ENCODE assay signal across 8 mouse cellular contexts in genomic region chr10:19893976-19894375, GRCm38 (mm10). TPM values are rescaled to one million over a fixed set of nuclear protein-coding genes. Genes with fewer than 3 reads are reported as not detected.
A peak's percentile ranks its signal among the peaks of the same experiment; 100 is the strongest.
DNase-seq lines count a peak whose midpoint lies in the region; ATAC-seq and TF ChIP-seq lines count a peak whose summit lies in the region.

No protein-coding gene starts in this region.

- no peak for TF ChIP-seq POLR2A in cerebellum, adult 2 months (IDR thresholded peaks at IDR 0.05; ENCODE audit: borderline replicate concordance, insufficient read depth, low read length)

- H3K27ac ChIP-seq in cerebellum, adult 2 months (ENCODE audit: insufficient read depth, low read length) = no peak overlapping the region
- H3K27ac ChIP-seq in midbrain, embryonic 10.5 days (replicated peaks) = no peak overlapping the region
- no peak overlapping the region for H3K27ac ChIP-seq in midbrain, embryonic 15.5 days
- no peak overlapping the region for H3K27ac ChIP-seq in lung, embryonic 14.5 days (ENCODE audit: low read depth)

- no peaks in the 10 kb centered on the region for H3K9me3 ChIP-seq in midbrain, embryonic 10.5 days (replicated peaks)
- H3K9me3 ChIP-seq in midbrain, embryonic 15.5 days = no peaks in the 10 kb centered on the region
- H3K9me3 ChIP-seq in lung, embryonic 14.5 days (ENCODE audit: low read depth, low read length) = no peaks in the 10 kb centered on the region

- intact Hi-C loops in heart, postnatal 36 days (cut with DNase I) = loop anchor here (5.0 kb wide), 3 partner anchors 182 to 652 kb away; partner anchors contain the start of gene Il20ra

- no peaks in the 10 kb centered on the region for H3K27me3 ChIP-seq in cerebellum, adult 2 months (ENCODE audit: control insufficient read depth, insufficient read depth, low read length)
- no peaks in the 10 kb centered on the region for H3K27me3 ChIP-seq in midbrain, embryonic 10.5 days (ENCODE audit: low read depth, poor library complexity, severe bottlenecking)
- H3K27me3 ChIP-seq in midbrain, embryonic 15.5 days (replicated peaks) = no peaks in the 10 kb centered on the region
- no peaks in the 10 kb centered on the region for H3K27me3 ChIP-seq in lung, embryonic 14.5 days (ENCODE audit: insufficient read depth, low read length)

- ATAC-seq in cerebellum, adult (ENCODE audit: insufficient number of reproducible peaks, low FRiP score, low TSS enrichment) = no peak
- ATAC-seq in midbrain, embryonic 15.5 days (replicated peaks) = no peak; the same call in 1 of the 2 replicates
- ATAC-seq in lung, embryonic 14.5 days (ENCODE audit: insufficient read depth) = no peak

- DNase-seq in cerebellum, adult 2 months = peak; percentile 37 to 42
- peak; percentile 18 for DNase-seq in midbrain, embryonic 10.5 days (ENCODE audit: low spot score)
- peak; percentile 21 for DNase-seq in cerebellum, adult 9-11 months
- DNase-seq in heart, postnatal 36 days = peak; percentile 35 to 40
- peak; percentile 85 for DNase-seq in lung, embryonic 14.5 days
- DNase-seq in skeletal muscle tissue, adult 2 months (ENCODE audit: low read depth, low spot score) = peak; percentile 8

- H3K4me2 ChIP-seq in midbrain, embryonic 15.5 days = no peak overlapping the region
- no peak overlapping the region for H3K4me2 ChIP-seq in lung, embryonic 14.5 days

- H3K36me3 ChIP-seq in midbrain, embryonic 10.5 days = peaks cover 8% of the 10 kb centered on the region
- H3K36me3 ChIP-seq in midbrain, embryonic 15.5 days (replicated peaks) = no peaks in the 10 kb centered on the region
- peaks cover 9% of the 10 kb centered on the region; the same call in 1 of the 2 replicates for H3K36me3 ChIP-seq in lung, embryonic 14.5 days (ENCODE audit: insufficient read depth)

- H3K9ac ChIP-seq in midbrain, embryonic 15.5 days = no peak overlapping the region
- no peak overlapping the region for H3K9ac ChIP-seq in lung, embryonic 14.5 days

- no peaks in the 10 kb centered on the region for H3K4me1 ChIP-seq in cerebellum, adult 2 months (ENCODE audit: control insufficient read depth, insufficient read depth, low read length)
- H3K4me1 ChIP-seq in midbrain, embryonic 10.5 days = peaks cover 4% of the 10 kb centered on the region; the same call in 1 of the 2 replicates
- H3K4me1 ChIP-seq in midbrain, embryonic 15.5 days = no peaks in the 10 kb centered on the region
- no peaks in the 10 kb centered on the region for H3K4me1 ChIP-seq in lung, embryonic 14.5 days (ENCODE audit: insufficient read depth)

- 21% methylated on average over 4 of the region's 4 CpGs for WGBS in cerebellum, adult 2 months
- WGBS in midbrain, embryonic 10.5 days = 27% methylated on average over 4 of the region's 4 CpGs
- 18% methylated on average over 4 of the region's 4 CpGs for WGBS in midbrain, embryonic 15.5 days
- 14% methylated on average over 4 of the region's 4 CpGs for WGBS in lung, embryonic 14.5 days

- TF ChIP-seq CTCF in cerebellum, adult 2 months (IDR thresholded peaks at IDR 0.05; ENCODE audit: borderline replicate concordance, insufficient read depth, low read depth, low read length) = peak; percentile 49; the same call in 1 of the 2 replicates
- TF ChIP-seq CTCF in lung, embryonic 14.5 days (IDR thresholded peaks at IDR 0.05; ENCODE audit: low read depth) = peak; percentile 79

- no peak overlapping the region for H3K4me3 ChIP-seq in cerebellum, adult 2 months (replicated peaks; ENCODE audit: insufficient read depth, low read depth, low read length)
- no peak overlapping the region for H3K4me3 ChIP-seq in midbrain, embryonic 10.5 days
- H3K4me3 ChIP-seq in midbrain, embryonic 15.5 days = no peak overlapping the region
- no peak overlapping the region for H3K4me3 ChIP-seq in lung, embryonic 14.5 days (ENCODE audit: low read depth, low read length)

RNA-seq across cellular contexts. Expression of gene Pex7, which starts 13.5 kb away (rescaled TPM):
- 38.8 and 39.8 TPM in 2 replicates for polyA plus RNA-seq in cerebellum, adult 2 months (2012; rRNA removed)
- polyA plus RNA-seq in midbrain, embryonic 10.5 days (2016; fragmentation: Nextera tagmentation; extraction: Ambion mirVana) = 31.2 and 33.1 TPM in 2 replicates
- polyA plus RNA-seq in midbrain, embryonic 15.5 days (2015; fragmentation: Nextera tagmentation; extraction: Ambion mirVana) = 26.8 and 27.4 TPM in 2 replicates
- total RNA-seq in heart, postnatal 36 days (2021) = 10 to 100 TPM; 27.4 to 35.1 TPM
- polyA plus RNA-seq in lung, embryonic 14.5 days (2014; fragmentation: Nextera tagmentation; extraction: Ambion mirVana) = 24.5 and 25.1 TPM in 2 replicates

RNA-seq across cellular contexts. Expression of gene Map3k5, which starts 40.3 kb away (rescaled TPM):
- 12.1 and 14.4 TPM in 2 replicates for polyA plus RNA-seq in cerebellum, adult 2 months (2012; rRNA removed)
- 0.32 and 0.34 TPM in 2 replicates for polyA plus RNA-seq in midbrain, embryonic 10.5 days (2016; fragmentation: Nextera tagmentation; extraction: Ambion mirVana)
- polyA plus RNA-seq in midbrain, embryonic 15.5 days (2015; fragmentation: Nextera tagmentation; extraction: Ambion mirVana) = 1.1 and 1.3 TPM in 2 replicates
- 10 to 100 TPM; 43.4 to 43.5 TPM for total RNA-seq in heart, postnatal 36 days (2021)
- 2.2 and 2.5 TPM in 2 replicates for polyA plus RNA-seq in lung, embryonic 14.5 days (2014; fragmentation: Nextera tagmentation; extraction: Ambion mirVana)

RNA-seq across cellular contexts. Expression of gene Slc35d3, which starts 42.7 kb away (rescaled TPM):
- polyA plus RNA-seq in cerebellum, adult 2 months (2012; rRNA removed) = 2.0 and 2.3 TPM in 2 replicates
- polyA plus RNA-seq in midbrain, embryonic 10.5 days (2016; fragmentation: Nextera tagmentation; extraction: Ambion mirVana) = 0.90 and 0.97 TPM in 2 replicates
- 2.2 TPM in 2 replicates for polyA plus RNA-seq in midbrain, embryonic 15.5 days (2015; fragmentation: Nextera tagmentation; extraction: Ambion mirVana)
- total RNA-seq in heart, postnatal 36 days (2021) = not detected
- 0.30 and 0.89 TPM in 2 replicates for polyA plus RNA-seq in lung, embryonic 14.5 days (2014; fragmentation: Nextera tagmentation; extraction: Ambion mirVana)

Comparison
In these comparisons a context has a peak if more than half of its experiments do, and no peak if none do; other contexts are left out.
1. DNase-seq: peak in every context shown above with its lines; median percentile 85 in lung, embryonic 14.5 days; 40 in cerebellum, adult 2 months; 38 in heart, postnatal 36 days; 21 in cerebellum, adult 9-11 months; 18 in midbrain, embryonic 10.5 days; 8 in skeletal muscle tissue, adult 2 months.